Mouse (Mus musculus) CH12.LX (cell line): ENCODE data around the gene Ppip5k2.

Source experiments
- POLR2A ChIP-seq: IDR thresholded peaks from 2 replicates; pipeline ENCODE4 v1.6.1; 2011; ENCODE audit warnings: low read depth, mild to moderate bottlenecking, improper control_type of control experiment, low read length
- SIN3A ChIP-seq: IDR thresholded peaks from 2 replicates; pipeline ENCODE4 v1.6.1; 2012; ENCODE audit warnings: low read length, improper control_type of control experiment, inconsistent platforms

DNA sequence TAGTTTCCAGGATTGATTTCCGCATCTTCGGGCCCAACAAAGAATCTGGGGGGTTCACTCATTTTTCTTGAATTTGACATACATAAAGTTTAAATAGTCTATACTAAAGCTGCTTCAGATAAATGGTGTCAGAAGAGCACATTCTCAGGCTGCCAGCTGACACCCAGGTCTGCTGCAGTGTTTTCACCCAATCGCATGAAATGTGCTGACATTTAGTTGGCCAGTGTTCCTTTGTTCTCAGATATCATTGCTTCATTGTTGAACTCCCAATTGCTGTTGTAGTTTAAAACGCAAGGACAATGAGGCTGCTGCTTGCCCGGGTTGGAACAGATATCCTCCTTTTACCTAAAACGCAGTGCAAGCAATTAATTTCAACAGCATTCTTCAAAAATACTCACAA, 8.7 kb downstream of the Ppip5k2 start:
- TF ChIP-seq SIN3A: no peak
- no peak for TF ChIP-seq POLR2A
